Mouse (Mus musculus) layer of hippocampus, postnatal 10 days (tissue): ENCODE measurements around the gene Rps26. TPM values are rescaled to one million over a fixed set of nuclear protein-coding genes. Genes with fewer than 3 reads are reported as not detected.

Experiments used
- DNase-seq, 2 experiments: peaks; one replicate each; pipeline ENCODE4 v3.0.0; 2021; ENCODE audit warnings: low spot score in 2 of 2
- long read RNA-seq: library from polyadenylated mRNA; stranded (forward); transcript quantifications from one replicate; pipeline ENCODE4 v2.0.0, GENCODE M21; 2023
- total RNA-seq, 2 experiments: library from RNA; stranded (reverse); gene quantifications; 2 replicates each; pipeline ENCODE4 v1.2.3; 2021

Gene Rps26
- total RNA-seq = 100 to 1,000 TPM; 508 to 545 TPM
- long read RNA-seq, transcript Rps26-201 (4 exons, 681 nt) = major isoform, 311 of 332 reads
- long read RNA-seq, transcript Rps26-202 (3 exons, 596 nt) = minor isoform, 20 of 332 reads
- long read RNA-seq, partial matches to known transcripts = 1 of 332 reads
- long read RNA-seq, other reads (novel, unspliced or antisense) = 0 of 332 reads

DNA sequence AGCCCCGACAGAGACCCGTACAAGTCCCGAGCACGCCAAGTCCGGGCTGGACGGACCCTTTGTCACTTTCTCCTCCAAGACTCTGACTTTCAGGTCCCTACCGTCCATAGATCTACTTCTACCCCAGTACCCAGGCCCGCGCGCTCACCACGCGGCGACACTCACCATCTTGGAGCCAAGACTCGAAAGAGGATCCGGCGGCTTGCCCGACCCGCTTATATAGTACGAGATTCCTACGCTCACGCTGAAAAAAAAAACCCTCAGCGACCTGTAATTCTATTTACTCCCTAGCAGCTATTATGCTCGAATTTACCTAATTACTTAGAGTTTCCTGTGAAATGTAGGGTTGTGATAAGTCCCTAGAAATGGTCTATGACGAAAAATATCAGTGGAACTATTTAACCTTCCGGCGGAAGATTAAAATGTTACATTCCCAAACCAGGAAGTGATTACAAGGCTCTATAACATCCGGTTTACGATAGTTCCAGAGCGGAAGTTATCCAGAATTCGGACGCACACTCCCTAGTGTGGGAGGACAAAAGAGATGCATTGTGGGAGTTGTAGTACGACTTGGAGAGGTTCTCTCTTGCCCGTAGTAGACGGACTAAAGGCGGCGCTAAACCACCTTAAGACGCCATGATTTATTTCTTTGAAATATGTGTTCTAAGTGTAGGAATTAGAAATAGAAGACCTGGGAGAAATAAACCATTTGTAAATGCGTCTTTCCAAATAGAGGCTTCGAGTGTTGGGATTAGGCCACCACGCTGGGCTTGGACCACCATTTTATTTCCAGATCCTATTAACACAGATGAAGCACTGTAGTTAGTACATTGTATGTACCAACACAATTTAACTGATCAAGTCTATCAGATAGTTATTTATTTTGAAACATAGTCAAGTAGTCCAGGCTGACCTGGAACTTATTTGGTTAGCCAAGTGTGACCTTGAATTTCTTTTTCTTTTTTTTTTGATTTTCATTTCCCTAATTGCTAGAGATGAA, at the start of gene Rps26:
Rps26 (minus strand) TSS at position 437 of the 1,000 bp plus-strand sequence.
- DNase-seq = peak; percentile 86 to 89

DNA sequence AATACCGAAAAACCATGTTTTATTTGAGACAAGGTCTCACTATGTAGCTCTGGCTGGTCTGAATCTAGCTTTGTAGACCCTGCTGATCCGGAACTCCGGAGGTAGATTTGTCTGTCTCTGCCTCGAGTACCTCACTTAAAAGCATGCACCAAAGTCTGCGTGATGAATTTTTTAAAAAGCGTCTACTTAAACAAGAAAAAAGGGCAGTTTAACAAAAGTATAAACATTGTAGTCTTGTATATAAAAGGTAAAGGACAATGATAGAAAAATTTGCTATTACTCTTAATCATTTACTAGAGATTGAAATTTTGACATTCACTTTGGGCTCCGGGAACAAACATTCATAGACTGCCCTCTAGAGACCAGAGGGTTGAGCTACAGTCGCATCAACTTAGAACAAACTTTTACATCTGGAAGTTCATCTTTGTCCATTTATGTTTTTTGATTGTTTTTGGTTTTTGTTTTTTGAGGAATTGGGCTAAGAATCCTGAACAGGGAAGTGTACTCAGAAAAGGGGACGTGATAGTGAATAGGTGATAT, 48.0 kb upstream of the Rps26 start:
- DNase-seq = no peak

DNA sequence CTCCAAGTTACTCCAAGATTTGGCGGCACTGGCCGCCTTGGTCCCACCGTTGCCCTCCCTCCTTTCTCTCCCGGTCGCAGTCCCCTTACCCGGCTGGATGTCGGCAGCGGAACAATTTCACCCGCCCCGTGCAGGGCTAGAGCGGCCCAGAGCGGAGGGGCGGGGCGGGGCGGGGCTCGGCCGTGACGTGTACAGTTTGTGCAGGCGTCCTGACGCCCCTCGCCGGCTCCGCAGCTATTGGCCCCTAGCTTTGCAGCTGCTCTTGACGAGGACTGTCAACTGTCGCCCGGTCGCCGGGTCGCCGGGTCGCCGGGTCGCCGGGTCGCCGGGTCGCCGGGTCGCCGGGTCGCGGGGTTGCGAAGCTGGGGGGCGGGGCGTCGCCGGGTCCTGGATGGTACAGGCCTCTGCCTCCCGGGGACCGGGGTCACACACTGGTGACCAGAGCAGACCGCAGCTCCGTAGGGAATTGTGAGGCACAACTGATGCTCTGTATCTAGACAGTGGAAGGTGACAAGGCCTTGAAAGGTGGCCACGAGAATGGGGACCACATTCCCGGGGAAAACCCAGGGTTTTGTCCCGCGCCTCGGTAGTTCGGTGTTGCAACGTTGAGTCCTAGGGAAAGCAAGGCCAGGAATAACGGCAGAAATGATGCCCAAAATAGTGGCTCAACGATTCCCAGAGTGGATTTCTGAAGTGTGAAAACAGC, 47.4 kb upstream of the Rps26 start, which contains the start of gene Suox:
Suox (minus strand) TSS at position 311 of the 706 bp plus-strand sequence.
- DNase-seq = peak; percentile 72 to 86

DNA sequence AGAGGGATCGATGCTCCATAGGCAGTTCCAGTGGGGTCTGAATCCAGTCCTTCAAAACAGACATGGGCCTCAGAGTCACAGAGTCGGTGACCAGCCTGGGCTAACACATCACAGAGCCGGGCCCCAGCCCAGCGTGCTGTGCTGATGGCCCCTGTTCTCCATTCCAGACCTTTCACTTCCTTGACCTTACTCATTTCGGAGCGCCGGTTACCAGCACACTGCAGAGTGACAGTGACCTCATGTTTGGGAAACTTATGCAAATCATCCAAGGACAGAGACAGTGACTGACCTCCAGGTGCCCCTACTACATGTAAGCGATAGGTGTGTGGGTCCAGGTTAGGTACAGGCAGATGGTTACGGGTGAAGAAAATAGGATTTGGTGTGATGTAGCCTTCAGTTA, 44.6 kb upstream of the Rps26 start:
- DNase-seq = no peak

DNA sequence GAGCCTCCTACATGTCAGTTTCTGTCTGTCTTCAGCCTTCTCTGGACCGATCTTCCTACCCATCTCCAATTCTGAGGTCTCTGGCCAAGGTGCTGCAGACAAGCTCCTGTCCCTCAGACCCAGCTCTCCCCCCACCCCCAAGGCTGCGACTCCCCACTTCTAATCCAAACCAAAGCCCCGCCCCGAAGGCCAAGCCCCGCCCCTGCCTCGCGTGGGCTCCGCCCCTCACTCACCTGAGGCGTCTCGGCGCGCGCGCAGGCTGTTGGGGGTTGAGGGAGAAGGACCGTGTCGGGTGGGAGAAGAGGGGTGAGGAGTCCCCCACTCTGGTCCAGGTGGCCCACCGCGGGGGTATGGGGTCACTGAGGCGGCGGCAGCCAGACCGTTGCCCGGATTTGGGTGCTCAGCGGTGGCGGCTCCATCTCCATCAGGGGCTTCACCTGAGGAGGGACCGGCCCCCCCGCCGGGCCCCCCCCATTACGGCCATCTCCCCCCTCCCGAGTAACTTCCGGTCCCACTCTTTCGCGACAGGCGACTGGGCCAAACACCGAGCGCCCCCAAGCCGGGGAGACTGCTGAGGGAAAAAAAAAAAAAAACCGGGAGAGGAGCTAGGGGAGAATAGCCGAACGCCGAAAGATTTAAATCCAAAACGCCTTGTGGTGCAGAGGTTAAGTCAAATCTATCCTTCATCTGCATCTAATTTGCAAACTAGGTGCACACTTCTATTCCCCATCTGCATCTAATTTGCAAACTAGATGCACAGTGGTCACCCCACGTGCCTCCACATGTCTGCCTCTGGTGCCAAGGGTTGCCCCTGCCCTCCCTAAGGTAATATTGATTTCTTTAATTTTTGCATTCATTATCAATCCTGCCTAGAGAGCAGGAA, 42.5 kb upstream of the Rps26 start:
- DNase-seq = peak; percentile 63 to 74

DNA sequence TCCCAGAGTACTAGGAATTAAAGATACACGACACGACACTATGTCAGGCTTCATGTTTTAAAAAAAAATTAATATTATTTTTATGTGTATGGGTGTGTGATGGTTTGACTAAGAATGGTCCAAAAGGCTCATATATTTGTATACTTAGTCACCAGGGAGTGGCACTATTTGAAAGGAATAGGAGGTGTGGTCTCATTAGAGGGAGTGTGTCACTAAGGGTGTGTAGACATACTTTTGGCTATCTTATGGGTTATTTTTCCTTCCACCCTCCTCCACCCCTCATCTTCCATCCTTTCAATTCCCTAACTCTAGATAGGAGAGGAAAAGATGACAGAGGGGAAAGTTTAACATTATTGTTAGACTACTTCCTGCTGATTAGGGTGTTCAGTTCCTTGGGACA, 39.3 kb upstream of the Rps26 start:
- DNase-seq = no peak

DNA sequence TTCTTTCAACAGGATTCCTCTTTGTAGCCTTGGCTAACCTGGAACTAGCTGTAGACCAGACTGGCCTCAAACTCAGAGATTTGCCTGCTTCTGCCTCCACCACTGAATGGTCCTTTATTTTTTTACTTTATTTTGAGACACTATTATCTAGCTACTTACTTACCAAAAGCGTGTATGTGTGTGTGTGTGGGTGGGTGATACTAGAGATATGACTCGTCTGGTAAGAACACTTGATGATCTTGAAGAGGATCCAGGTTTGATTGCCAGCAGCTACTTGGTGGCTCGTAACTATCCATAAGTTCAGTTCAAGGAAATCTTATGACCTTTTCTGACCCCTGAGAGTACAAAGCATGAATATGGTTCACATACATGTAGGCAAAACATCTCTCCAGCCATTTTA, 38.8 kb upstream of the Rps26 start:
- no peak for DNase-seq

DNA sequence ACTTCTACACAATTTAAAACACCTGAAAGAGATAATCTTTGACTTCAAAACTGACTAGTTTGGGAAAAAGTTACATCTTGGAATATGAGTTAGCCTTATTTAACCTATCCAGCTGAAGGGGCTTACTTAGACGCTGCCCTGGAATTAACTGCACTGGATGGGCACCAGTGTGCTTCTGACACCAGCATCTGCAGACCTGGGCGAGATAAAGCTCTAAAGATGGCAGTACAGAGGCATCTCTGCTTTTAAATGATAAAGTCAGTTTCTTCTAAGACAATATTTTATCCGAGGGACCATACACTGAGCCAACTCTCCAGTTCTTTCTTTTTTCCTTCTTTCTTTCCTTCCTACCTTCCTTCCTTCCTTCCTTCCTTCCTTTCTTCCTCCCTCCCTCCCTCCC, 38.3 kb upstream of the Rps26 start:
- no peak for DNase-seq

DNA sequence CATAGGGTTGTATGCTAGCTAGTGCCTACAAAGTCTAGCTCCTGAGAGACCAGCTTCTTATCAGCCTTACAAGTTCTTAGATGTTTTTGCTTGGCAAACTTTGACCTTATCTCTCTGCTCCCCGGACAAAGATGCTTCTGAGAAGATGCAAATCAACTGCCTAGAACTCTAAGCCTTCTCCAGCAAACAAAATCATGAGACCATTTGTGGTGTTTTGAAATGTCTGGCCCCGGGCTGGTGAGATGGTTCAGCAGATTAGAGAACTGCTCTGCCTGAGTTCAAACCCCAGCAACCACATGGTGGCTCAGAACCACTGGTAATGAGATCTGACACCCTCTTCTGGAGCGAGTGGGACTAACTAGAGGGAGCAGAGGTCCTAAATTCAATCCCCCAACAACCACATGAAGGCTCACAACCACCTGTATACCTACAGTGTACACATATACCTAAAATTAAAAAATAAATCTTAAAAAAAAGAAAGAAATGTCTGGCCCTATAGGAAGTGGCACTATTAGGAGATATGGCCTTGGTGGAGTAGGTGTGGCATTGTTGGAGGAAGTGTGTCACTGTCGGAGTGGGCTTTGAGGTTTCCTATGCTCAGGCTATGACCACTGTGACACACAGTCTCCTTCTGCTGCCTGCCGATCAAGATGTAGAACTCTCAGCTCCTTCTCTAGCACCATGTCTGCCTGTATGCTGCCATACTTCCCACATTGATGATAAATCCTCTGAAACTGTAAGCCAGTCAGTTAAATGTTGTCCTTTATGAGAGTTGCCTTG, 37.1 kb upstream of the Rps26 start:
- no peak for DNase-seq

DNA sequence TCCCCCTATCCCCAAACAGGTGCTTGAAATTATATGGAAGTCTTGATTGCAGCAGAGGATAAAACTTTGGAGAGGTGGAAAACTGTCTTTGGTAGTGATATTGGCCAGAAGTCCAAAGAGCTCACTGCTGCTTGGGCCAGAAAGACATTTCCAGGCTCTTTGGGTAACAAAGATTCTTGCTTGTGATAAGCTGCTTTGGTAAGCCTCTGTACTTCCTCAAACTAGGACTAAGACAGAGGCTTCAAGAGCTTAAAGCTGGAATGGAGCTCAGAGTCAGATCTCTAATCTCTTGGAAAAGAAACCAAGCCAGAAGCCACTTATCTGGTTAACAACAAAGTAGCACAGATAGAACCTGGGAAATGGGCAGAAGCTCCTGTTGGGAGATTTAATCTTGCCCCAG, 35.9 kb upstream of the Rps26 start:
- DNase-seq = no peak

DNA sequence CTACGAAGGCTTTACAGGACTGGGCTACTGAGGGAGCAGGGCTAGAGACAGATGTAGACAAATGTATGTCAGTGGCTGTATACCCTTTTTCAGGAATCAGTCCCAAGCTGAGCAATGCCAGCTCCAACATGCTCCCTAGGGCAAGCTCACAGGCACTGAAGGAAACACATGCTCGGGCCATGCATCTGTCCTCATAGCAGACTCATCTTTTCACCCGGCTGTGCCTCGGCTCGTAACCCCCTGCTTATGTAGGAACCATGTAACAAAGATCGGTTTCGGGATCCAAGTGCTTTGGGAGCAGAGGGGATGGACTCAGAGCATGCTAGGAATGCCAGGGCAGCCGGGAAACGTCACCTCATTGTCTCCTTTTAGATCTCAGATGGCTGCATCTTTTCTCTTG, 32.9 kb upstream of the Rps26 start:
- DNase-seq = no peak

DNA sequence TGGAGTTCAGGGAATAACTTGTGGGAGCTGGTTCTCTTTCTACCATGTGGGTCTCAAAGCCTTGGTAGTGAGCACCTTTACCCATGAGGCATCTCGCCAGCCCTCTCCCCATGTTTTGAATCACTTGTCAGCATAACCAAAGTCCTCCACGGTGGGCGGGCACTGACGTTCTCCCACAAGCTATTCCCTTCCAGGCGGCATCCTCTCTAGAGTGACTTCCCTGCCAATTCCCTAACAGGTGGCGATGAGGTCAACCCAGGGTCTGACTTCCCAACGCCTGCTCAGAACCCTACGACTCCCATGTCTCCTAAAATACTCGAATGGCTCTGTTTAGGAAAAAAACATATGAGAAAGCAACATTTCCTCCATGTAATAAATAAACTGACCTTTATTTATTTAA, 31.3 kb upstream of the Rps26 start:
- no peak for DNase-seq

DNA sequence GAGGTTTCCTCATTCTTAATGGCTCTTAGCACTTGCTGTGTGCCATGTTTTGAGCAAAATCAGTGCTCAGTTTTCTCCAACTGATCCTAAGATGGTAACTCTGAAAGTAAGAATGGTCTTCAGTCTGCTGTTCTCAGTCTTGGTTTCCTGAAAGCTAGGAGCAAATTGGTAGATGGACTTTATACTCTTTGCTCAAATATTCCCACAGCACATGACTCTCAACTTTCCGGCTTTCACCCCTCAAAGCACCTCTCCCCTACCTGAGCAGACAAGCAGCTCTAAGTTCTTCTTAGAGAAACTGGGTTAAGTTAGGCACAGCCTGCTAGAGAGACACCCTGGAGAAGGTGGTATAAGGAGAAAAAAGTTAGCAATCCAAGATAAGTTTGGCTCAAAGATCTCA, 30.2 kb upstream of the Rps26 start:
- no peak for DNase-seq

DNA sequence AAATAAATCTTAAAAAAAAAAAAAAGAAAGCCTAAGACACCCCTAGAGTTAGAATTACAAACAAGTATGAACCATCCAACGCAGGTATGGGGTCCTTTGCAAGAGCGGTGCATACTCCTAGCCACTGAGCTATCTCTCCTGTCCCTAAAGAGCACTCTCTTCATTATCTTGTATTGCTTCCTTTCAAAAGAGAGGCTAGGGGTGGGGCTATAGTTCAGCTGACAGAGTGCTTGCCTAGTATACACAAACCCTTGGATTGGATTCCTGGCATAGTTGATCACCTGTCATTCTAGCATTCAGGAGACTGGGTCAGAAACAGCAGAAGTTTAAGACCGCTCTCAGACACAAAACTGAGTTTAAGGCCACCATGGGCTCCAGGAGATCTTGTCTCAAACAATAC, 28.7 kb upstream of the Rps26 start:
- no peak for DNase-seq

DNA sequence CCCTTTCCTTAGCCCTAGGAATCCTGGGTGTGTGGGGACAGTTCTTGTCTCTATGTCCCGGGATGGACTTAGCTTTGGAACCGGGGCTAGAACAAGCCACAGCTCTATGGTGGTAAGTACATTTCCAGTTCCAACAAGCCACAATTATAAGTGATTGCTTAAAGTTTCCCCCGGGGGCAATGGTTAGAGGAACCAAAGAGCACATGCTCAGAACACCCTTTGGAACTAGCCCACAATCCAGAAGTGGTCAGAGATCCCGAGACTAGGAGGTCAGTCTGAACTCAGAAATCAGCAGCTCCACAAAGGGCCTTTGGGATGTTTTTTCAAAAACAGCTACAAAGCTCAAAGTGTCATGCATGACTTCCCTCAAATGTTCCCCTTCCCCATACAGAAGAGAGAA, 27.3 kb upstream of the Rps26 start:
- no peak for DNase-seq

DNA sequence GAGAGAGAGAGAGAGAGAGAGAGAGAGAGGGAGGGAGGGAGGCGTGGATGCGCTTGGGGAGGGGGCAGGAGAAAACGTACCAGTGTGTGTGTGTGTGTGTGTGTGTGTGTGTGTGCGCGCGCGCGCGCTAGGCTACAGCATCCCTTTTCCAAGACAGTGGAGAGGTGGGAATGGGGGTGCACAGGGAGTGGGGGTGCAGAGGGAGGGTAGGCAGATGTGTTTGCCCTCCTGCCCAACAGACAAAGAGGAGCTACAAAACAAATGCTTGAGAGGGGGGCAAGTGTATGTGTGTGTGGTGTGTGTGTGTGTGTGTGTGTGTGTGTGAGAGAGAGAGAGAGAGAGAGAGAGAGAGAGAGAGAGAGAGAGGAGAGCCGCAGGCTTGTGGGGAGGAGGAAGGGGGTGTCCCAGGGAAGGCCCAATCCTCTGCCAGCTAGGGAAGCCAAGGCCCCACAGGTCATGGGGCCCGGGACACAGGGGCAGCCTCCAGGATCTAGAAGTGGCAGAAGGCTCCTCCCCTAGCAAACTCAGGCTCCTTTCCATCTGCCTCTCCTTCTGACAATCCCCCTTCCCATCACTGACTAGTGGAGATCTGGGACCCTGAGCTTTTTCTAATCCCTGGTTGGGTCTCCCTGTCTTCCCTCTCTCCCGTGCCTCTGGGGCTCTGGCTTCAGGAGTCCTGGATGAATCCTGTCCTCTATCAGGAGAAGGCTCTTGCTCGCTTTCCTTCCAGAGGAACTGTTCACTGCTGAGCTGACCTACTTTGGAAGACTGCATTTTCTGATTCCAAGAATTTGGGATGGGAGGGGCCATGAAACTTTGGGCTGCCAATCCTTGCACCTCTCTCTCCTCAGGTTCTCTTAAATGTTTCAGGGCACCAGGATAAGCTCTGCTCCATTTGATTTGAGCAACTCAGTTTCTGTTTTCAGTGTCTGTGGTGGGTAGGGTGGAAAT, 19.9 kb upstream of the Rps26 start:
- DNase-seq = peak; percentile 58 to 68

DNA sequence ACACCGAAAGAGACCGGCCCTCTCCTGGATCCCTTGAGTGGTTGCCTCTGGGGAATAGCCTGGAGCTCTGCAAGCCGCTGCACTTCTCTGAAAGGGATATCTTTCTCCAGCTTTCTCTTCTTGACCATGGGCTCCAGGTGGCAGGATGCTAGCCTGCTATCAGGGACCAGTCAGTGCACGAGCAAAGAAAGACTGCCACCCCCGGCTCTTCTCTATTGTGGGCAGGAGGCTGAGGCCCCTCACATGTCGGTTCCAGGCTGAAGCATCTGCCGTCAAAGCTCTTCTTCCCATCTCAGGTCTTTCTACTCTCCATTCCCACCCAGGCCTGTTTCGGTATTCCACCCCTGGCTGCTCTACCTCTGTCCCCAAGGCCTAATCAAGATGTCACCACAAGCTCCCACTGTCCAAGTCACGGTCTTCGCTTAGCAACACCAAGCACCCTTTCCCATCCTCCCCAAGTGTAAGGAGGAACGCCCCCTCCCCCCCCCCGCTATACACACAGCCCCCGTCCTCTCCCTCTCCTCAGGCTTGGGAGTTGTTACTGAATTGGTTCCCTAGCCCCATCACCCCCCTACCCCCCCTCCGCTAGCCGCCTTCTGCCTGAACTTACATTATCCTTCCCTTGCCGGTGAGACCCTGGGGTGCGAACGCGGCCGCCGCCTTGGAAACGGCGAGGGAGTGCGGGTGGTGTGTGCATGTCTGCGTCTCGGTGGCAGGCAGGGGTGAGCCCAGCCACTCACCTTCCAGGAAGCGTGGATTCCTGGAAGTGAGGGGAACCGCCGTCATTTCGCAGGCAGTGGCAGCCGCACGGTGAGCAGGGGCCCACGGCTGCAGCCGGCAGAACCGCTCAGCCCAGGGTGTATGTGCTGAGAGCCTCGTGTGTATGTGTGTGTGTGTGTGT, 18.8 kb upstream of the Rps26 start, which contains the start of gene Ikzf4:
Ikzf4 (minus strand) TSS at position 881 of the 901 bp plus-strand sequence.
- DNase-seq = peak; percentile 58 to 60
